Mouse (Mus musculus): ENCODE data around the gene Mlx. TPM values are rescaled to one million over a fixed set of nuclear protein-coding genes. Genes with fewer than 3 reads are reported as not detected.

Gene Mlx
- polyA plus RNA-seq (2014; fragmentation: Nextera tagmentation; extraction: Ambion mirVana), result 100 and 109 TPM in 2 replicates

DNA sequence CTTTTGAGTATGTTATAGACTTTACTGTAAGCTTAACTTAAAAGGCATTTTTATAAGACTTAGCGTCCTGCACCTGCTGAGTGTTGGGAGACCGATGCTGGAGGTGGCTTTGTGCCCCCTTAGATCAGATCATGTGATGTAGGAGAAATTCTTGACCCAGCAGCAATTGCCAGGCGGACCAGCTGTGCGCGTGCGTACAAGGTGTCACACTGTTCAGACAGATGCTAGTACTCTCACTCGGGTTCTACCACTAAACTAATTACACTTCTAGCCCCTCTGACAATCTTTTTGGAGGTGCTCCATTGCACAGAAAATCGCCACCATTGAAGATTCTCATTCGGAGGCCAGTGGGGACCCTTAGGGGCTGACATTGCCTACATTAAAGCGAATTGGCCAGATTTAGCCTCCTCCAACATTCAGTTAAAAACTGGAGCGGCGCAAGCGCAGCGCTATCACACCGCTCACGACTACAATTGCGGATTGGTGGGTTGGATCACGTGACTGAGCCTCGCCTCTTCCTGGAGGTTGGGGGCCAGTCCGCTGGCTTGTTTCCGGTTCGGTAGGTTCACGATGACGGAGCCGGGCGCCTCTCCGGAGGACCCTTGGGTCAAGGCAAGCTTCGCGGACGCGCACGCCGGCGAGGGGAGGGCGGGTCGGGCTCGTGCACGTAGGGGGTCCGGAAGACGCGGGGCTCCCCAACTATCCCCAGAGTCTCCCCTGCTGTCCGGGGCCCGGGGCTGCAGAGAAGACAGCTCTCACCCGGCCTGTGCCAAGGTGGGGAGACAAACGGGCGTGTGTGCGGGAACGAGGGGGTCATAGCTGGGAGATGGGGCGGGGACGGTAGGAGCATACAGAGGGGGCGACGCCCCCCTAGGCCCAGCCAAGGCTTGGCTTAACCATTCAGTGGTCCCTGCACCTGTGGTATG lies at the start of gene Mlx:
TSS of gene Mlx (plus strand) at position 522 of the 926 bp plus-strand sequence.
- H3K27me3 ChIP-seq (replicated peaks; ENCODE audit: control insufficient read depth, insufficient read depth, low read length), result no peaks in the 10 kb centered on the region
- DNase-seq (ENCODE audit: low spot score) (peak; percentile 97), ATAC-seq (peak; percentile 84)
- peaks cover 42% of the 10 kb centered on the region for H3K36me3 ChIP-seq (ENCODE audit: control insufficient read depth, insufficient read depth, low read length)
- peak within 1 kb of the TSS; percentile 82 for H3K27ac ChIP-seq (ENCODE audit: low read depth, low read length)
- H3K4me2 ChIP-seq (ENCODE audit: low read length), result peak within 1 kb of the TSS; percentile 93
- H3K4me3 ChIP-seq (ENCODE audit: low read depth, low read length), result peak within 1 kb of the TSS; percentile 81
- 2% methylated on average over 52 of the region's 52 CpGs for WGBS
- H3K9me3 ChIP-seq (replicated peaks; ENCODE audit: control insufficient read depth, low read length), result no peaks in the 10 kb centered on the region
- H3K9ac ChIP-seq (ENCODE audit: low read length), result peak within 1 kb of the TSS; percentile 84
- peaks cover 23% of the 10 kb centered on the region for H3K4me1 ChIP-seq (ENCODE audit: control insufficient read depth, insufficient read depth, low read length)

DNA sequence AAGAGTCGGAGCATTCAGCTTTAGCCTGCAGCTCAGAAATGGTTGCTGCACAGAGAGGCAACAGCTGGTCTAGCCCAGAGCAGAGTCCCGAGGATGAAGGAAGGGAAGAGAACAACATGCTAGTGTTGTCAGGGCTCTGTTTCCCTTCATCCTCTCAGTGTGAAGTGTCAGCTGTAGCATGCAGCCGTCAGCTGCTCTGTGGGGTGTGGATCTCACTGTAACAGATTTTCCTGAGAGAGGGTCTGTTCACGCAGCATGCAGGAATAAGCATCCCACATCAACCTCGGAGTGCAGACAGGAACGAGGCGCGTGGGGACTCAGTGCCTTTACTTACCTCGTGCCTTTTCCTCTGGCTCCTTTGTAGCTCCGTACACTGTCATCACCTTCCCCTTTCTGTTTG lies 49.3 kb upstream of the Mlx start:
- 87% methylated on average over 10 of the region's 10 CpGs for WGBS
- DNase-seq (ENCODE audit: low spot score), result no peak
- Histone ChIP-seq H3K9me3 (replicated peaks; ENCODE audit: control insufficient read depth, low read length) (no peaks in the 10 kb centered on the region), H3K36me3 (ENCODE audit: control insufficient read depth, insufficient read depth, low read length) (peaks cover 91% of the 10 kb centered on the region), H3K4me1 (ENCODE audit: control insufficient read depth, insufficient read depth, low read length) (no peaks in the 10 kb centered on the region), H3K27ac (ENCODE audit: low read depth, low read length) (no peak overlapping the region), H3K4me2 (ENCODE audit: low read length) (no peak overlapping the region), H3K4me3 (ENCODE audit: low read depth, low read length) (no peak overlapping the region), H3K9ac (ENCODE audit: low read length) (no peak overlapping the region), H3K27me3 (replicated peaks; ENCODE audit: control insufficient read depth, insufficient read depth, low read length) (no peaks in the 10 kb centered on the region)
- ATAC-seq, result no peak

DNA sequence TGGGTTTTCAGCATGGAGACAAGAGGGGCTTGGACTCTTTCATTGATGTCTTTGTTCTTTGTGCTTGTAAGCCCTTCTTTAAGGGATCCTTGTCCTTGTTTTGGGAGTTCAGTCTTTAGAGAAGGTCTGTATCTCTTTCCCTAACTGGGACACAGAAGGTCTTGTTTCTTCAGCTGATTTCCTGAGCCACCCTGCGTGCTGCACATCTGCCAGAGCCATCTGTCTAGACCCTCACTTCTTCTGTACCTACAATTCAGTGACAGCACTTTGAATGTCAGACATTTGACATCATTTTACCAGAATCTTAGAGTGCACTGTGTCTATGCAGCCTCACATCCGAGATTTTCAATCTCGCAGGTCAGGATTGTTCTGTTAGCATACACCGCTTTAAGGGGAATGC lies 41.3 kb upstream of the Mlx start:
- peaks cover 96% of the 10 kb centered on the region for H3K36me3 ChIP-seq (ENCODE audit: control insufficient read depth, insufficient read depth, low read length)
- no peaks in the 10 kb centered on the region for H3K4me1 ChIP-seq (ENCODE audit: control insufficient read depth, insufficient read depth, low read length)
- no peak overlapping the region for H3K9ac ChIP-seq (ENCODE audit: low read length)
- DNase-seq (ENCODE audit: low spot score), result no peak
- no peaks in the 10 kb centered on the region for H3K27me3 ChIP-seq (replicated peaks; ENCODE audit: control insufficient read depth, insufficient read depth, low read length)
- H3K27ac ChIP-seq (ENCODE audit: low read depth, low read length), result no peak overlapping the region
- H3K9me3 ChIP-seq (replicated peaks; ENCODE audit: control insufficient read depth, low read length), result no peaks in the 10 kb centered on the region
- no peak overlapping the region for H3K4me3 ChIP-seq (ENCODE audit: low read depth, low read length)
- H3K4me2 ChIP-seq (ENCODE audit: low read length), result no peak overlapping the region
- WGBS, result 90% methylated on average over 4 of the region's 4 CpGs
- no peak for ATAC-seq

DNA sequence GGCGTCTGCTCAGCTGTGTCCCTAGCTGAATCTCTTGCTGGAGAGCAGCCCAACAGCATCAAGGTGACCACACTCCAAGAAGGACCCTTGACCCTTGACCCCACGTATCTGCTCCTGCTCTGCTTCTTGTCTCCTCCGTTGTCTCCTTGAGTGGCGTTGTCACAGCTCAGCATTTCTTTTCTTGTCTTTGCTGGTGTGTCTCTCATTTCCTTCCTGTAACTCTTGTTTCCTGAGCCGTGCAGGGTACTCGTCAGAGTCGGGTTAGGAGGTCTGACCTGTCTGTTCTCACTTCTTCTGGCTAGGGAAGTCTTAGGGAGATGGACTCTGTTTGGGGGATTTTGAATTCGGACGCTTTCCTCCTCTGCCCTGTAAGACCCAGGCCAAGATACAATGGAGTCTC lies 40.6 kb upstream of the Mlx start:
- DNase-seq (ENCODE audit: low spot score), result no peak
- Histone ChIP-seq H3K4me3 (ENCODE audit: low read depth, low read length) (no peak overlapping the region), H3K36me3 (ENCODE audit: control insufficient read depth, insufficient read depth, low read length) (peaks cover 95% of the 10 kb centered on the region), H3K9ac (ENCODE audit: low read length) (no peak overlapping the region), H3K9me3 (replicated peaks; ENCODE audit: control insufficient read depth, low read length) (no peaks in the 10 kb centered on the region), H3K27me3 (replicated peaks; ENCODE audit: control insufficient read depth, insufficient read depth, low read length) (no peaks in the 10 kb centered on the region), H3K4me1 (ENCODE audit: control insufficient read depth, insufficient read depth, low read length) (no peaks in the 10 kb centered on the region), H3K27ac (ENCODE audit: low read depth, low read length) (no peak overlapping the region), H3K4me2 (ENCODE audit: low read length) (no peak overlapping the region)
- no peak for ATAC-seq
- 78% methylated on average over 9 of the region's 9 CpGs for WGBS

DNA sequence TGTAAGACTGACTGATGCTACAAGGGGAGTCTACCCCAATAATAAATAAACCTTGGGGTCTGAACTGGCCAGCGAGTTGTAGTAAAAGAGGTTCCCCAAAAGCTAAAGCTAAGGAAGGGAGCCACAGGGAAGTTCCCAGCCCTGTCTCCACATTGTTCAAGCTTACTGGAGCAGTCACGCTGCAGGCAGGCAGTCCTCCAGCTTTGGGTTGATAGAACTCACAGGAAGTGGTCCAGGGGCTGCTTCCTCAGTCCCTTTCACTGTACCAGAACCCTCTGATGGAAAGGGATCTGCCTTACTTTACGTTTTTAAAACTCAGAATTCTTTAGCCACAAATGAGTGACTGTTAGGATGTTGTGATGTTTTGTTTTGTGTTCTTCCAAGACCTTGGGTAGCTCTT lies 39.6 kb upstream of the Mlx start:
- no peaks in the 10 kb centered on the region for H3K4me1 ChIP-seq (ENCODE audit: control insufficient read depth, insufficient read depth, low read length)
- H3K9ac ChIP-seq (ENCODE audit: low read length), result no peak overlapping the region
- no peak overlapping the region for H3K4me3 ChIP-seq (ENCODE audit: low read depth, low read length)
- WGBS, result 92% methylated on average over 3 of the region's 3 CpGs
- no peak overlapping the region for H3K4me2 ChIP-seq (ENCODE audit: low read length)
- peaks cover 96% of the 10 kb centered on the region for H3K36me3 ChIP-seq (ENCODE audit: control insufficient read depth, insufficient read depth, low read length)
- no peak for DNase-seq (ENCODE audit: low spot score)
- H3K9me3 ChIP-seq (replicated peaks; ENCODE audit: control insufficient read depth, low read length), result no peaks in the 10 kb centered on the region
- H3K27ac ChIP-seq (ENCODE audit: low read depth, low read length), result no peak overlapping the region
- no peak for ATAC-seq
- no peaks in the 10 kb centered on the region for H3K27me3 ChIP-seq (replicated peaks; ENCODE audit: control insufficient read depth, insufficient read depth, low read length)

DNA sequence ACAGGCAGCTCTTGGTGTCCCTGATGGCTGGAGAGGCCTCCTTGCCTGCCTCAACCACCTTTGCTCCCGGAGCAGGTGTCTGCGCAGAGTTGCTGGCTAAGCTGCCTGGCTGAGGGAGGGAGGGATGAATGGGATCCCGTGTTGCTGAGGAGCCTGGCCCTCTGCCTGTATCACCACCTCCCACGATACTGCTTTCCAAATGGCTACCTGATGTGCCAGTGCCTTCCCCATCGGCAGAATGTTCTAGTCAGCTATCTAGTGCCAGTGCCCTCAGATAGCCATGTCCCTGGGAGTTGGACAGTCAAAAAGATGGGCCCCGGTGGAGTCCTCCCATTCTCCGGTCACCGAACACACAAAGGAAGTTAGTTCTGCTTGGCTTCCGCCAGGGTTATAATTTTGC lies 36.7 kb upstream of the Mlx start:
- H3K4me2 ChIP-seq (ENCODE audit: low read length), result no peak overlapping the region
- 86% methylated on average over 9 of the region's 9 CpGs for WGBS
- no peak for DNase-seq (ENCODE audit: low spot score)
- ATAC-seq, result no peak
- no peaks in the 10 kb centered on the region for H3K9me3 ChIP-seq (replicated peaks; ENCODE audit: control insufficient read depth, low read length)
- H3K36me3 ChIP-seq (ENCODE audit: control insufficient read depth, insufficient read depth, low read length), result peaks cover 89% of the 10 kb centered on the region
- H3K27ac ChIP-seq (ENCODE audit: low read depth, low read length), result no peak overlapping the region
- no peak overlapping the region for H3K9ac ChIP-seq (ENCODE audit: low read length)
- no peaks in the 10 kb centered on the region for H3K4me1 ChIP-seq (ENCODE audit: control insufficient read depth, insufficient read depth, low read length)
- no peak overlapping the region for H3K4me3 ChIP-seq (ENCODE audit: low read depth, low read length)
- H3K27me3 ChIP-seq (replicated peaks; ENCODE audit: control insufficient read depth, insufficient read depth, low read length), result no peaks in the 10 kb centered on the region

DNA sequence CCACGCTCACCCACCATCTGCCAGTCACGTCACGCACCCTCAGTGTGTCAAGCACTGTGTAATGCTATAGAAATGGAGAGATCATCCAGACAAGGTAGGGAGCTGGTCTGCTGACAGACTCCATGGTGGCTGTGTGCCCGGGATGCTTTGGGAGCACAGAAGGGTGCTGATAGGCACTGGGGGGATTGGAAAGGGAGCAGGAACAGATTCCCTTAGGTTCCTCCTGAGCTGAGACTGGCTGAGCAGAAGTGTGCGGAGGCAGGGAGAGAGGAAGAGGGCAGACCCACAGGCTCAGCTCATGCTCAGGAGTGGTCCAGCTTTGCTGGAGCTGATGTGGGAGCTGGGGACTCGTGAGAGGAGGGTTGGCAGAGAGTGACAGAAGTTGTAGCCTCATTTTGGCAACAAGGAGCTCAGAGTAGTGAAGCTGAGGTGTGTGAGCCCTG lies 36.0 kb upstream of the Mlx start:
- Histone ChIP-seq H3K9ac (ENCODE audit: low read length) (no peak overlapping the region), H3K27ac (ENCODE audit: low read depth, low read length) (no peak overlapping the region), H3K4me2 (ENCODE audit: low read length) (no peak overlapping the region), H3K4me3 (ENCODE audit: low read depth, low read length) (no peak overlapping the region), H3K27me3 (replicated peaks; ENCODE audit: control insufficient read depth, insufficient read depth, low read length) (no peaks in the 10 kb centered on the region), H3K4me1 (ENCODE audit: control insufficient read depth, insufficient read depth, low read length) (no peaks in the 10 kb centered on the region), H3K36me3 (ENCODE audit: control insufficient read depth, insufficient read depth, low read length) (peaks cover 89% of the 10 kb centered on the region), H3K9me3 (replicated peaks; ENCODE audit: control insufficient read depth, low read length) (no peaks in the 10 kb centered on the region)
- 87% methylated on average over 6 of the region's 6 CpGs for WGBS
- no peak for DNase-seq (ENCODE audit: low spot score)
- ATAC-seq, result no peak

DNA sequence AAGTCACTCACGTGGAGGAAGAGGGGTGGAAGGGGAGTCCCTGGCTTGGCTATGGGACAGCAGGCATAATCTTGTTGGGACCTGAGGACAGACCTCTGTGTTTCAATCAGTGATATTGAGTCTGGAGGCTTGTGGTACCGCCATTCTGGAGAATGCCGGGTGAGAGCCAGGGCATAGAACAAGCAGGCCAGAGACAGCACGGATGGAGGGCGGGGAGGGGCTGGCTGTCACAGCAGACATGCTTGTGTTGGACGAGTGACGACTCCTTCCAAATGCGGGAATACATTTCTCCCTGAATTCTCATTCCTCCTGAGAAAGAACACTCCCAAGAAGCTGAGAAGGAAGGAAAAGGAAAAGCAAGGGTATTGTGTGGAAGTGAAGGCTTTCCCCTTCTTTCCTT lies 35.5 kb upstream of the Mlx start:
- Histone ChIP-seq H3K4me3 (ENCODE audit: low read depth, low read length) (no peak overlapping the region), H3K9ac (ENCODE audit: low read length) (no peak overlapping the region), H3K9me3 (replicated peaks; ENCODE audit: control insufficient read depth, low read length) (no peaks in the 10 kb centered on the region), H3K4me1 (ENCODE audit: control insufficient read depth, insufficient read depth, low read length) (no peaks in the 10 kb centered on the region), H3K27ac (ENCODE audit: low read depth, low read length) (no peak overlapping the region), H3K4me2 (ENCODE audit: low read length) (no peak overlapping the region), H3K27me3 (replicated peaks; ENCODE audit: control insufficient read depth, insufficient read depth, low read length) (no peaks in the 10 kb centered on the region), H3K36me3 (ENCODE audit: control insufficient read depth, insufficient read depth, low read length) (peaks cover 89% of the 10 kb centered on the region)
- ATAC-seq, result no peak
- DNase-seq (ENCODE audit: low spot score), result no peak
- 75% methylated on average over 8 of the region's 8 CpGs for WGBS

DNA sequence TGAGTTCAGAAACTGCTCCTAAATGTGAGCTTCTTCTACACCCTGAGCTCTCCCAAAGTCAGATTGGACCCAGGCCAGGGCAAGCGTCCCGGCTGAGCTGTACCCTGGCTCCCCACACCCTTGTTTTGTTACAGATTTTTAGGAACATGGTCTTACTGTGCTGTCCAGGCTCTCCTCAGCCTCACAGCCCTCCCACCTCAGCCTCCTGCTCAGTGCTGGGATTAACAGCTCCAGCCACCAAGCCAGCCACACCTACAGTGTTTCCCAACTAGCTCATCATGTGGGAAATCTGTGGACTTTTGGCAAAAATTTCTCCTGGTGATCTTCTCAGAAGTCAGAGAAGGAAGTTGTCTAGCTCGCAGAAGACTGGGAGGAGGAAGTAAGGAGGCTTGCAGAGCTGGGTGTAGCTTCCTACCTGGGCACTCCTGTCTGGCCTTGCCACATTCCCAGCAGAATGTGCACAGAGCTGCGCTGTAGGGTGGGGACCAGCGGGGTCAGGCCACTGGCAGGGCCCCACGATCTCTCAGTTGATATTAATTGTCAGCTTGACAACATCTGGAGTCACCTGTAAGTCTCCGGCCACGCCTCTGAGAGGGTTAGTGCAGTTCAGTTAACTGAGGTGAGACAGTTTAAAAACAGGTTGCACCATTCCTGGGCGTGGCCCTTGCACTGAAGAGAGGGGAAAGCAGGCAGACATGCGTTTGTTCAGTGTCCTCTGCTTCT lies 34.2 kb upstream of the Mlx start:
- 95% methylated on average over 10 of the region's 10 CpGs for WGBS

More for the DNA sequence above, 34.2 kb upstream of the Mlx start:
- Histone ChIP-seq H3K4me1 (ENCODE audit: control insufficient read depth, insufficient read depth, low read length) (no peaks in the 10 kb centered on the region), H3K9ac (ENCODE audit: low read length) (no peak overlapping the region), H3K36me3 (ENCODE audit: control insufficient read depth, insufficient read depth, low read length) (peaks cover 88% of the 10 kb centered on the region), H3K27ac (ENCODE audit: low read depth, low read length) (no peak overlapping the region), H3K27me3 (replicated peaks; ENCODE audit: control insufficient read depth, insufficient read depth, low read length) (no peaks in the 10 kb centered on the region), H3K4me3 (ENCODE audit: low read depth, low read length) (no peak overlapping the region), H3K9me3 (replicated peaks; ENCODE audit: control insufficient read depth, low read length) (no peaks in the 10 kb centered on the region), H3K4me2 (ENCODE audit: low read length) (no peak overlapping the region)
- DNase-seq (ENCODE audit: low spot score), result no peak
- no peak for ATAC-seq

Data from forebrain, embryonic 14.5 days (tissue).